Mouse (Mus musculus) megakaryocyte, embryonic 14.5 days (primary cell): ENCODE results near the gene Gm49416.
"Not testable (repeated sequence)": the region's sequence is repeated elsewhere in the genome, so short reads cannot be mapped to it uniquely, and the experiment has no call there.

Source experiments
- FLI1 ChIP-seq: IDR thresholded peaks from 2 replicates; pipeline ENCODE4 v1.6.1; 2012; ENCODE audit warnings: low read length, inconsistent platforms, mixed read lengths
- GATA1 ChIP-seq: IDR thresholded peaks from 3 replicates; pipeline ENCODE4 v1.6.1; 2012; ENCODE audit warnings: mixed read lengths, low read length, inconsistent platforms, borderline replicate concordance

DNA sequence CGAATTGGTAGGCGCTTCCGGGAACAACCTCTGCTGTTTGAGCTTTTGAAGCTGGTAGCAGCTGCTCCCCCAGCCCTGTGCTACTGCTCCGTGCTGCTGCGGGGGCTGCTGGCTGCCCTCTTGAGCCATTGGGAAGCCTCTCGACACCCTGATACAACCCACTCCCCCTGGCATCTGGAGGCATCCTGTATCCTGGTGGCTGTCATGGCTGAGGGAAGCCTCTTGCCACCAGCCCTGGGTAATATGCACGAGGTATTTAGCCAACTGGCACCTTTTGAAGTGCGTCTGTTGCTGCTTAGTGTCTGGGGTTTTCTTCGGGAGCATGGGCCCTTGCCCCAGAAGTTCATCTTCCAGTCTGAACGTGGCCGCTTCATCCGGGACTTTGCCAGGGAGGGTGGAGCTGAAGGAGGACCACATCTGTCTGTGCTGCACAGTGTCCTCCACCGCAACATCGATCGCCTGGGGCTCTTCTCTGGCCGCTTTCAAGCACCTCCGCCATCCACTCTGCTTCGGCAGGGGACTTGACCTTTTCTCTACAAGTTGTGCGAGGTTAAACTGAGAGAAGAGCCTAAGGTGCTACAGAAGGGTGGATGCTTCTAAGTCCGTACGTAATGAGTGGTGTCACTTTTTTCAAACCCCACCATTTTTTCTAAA lies 8.6 kb downstream of the Gm49416 start:
- not testable (repeated sequence) for TF ChIP-seq GATA1, FLI1
